Comparison of ENCODE assay signal across 8 mouse cellular contexts in the genomic region with DNA sequence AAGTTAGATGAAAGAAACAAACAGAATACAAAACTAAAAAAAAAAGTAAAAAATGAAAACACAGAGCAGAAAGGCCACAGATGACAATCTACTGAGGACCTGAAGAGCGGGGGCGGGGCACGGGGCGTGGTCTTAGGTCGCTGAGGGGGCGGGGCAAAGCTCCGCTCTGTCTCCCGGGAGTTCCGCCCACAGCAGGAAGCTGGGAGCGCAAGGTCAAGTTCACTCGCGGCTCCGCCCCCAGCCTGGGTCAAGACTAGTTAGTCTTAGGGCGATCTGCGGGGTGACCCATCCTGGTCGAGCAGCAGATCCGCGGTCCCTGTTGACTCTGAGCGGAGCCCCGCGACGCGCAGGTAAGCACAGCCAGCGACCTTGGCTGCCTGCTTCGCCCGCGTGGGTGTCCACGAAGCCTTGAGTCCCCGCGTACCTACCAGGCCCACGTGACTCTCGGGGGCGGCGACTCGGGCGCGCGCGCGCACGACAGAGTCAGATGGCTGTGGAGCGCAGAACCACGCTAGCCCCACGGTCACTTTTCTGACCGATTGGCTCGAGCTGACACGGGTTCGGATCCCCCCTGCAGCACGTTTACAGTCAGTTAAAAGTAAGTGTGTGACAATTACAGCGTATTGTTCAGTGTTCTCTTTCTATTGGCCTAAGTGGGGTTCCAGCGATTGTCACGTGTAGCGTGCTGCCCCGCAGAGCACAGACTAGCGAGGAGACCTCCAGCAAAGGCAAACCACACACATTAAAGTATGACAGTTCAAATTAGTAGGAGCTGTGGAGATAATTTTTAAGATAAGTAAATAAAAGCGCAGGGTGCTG. TPM values are rescaled to one million over a fixed set of nuclear protein-coding genes. Genes with fewer than 3 reads are reported as not detected.
DNase-seq lines count a peak whose midpoint lies in the region; ATAC-seq and TF ChIP-seq lines count a peak whose summit lies in the region.

No protein-coding gene starts in this region.

- WGBS in forebrain, embryonic 10.5 days, result 2% methylated on average over 56 of the region's 56 CpGs
- WGBS in heart, embryonic 15.5 days, result under 1% methylated on average over 56 of the region's 56 CpGs
- under 1% methylated on average over 56 of the region's 56 CpGs for WGBS in liver, embryonic 14.5 days (ENCODE audit: insufficient replicate concordance)
- 1% methylated on average over 56 of the region's 56 CpGs for WGBS in neural tube, embryonic 11.5 days
- under 1% methylated on average over 56 of the region's 56 CpGs for WGBS in stomach, postnatal 0 days

- no peak for TF ChIP-seq EP300 in liver, embryonic 14.5 days (IDR thresholded peaks at IDR 0.05; ENCODE audit: low read depth)
- no peak for TF ChIP-seq EP300 in stomach, postnatal 0 days (optimal IDR thresholded peaks at IDR 0.05)

- H3K9ac ChIP-seq in heart, embryonic 15.5 days, result peak overlapping the region; percentile 62
- H3K9ac ChIP-seq in liver, embryonic 14.5 days (replicated peaks), result peak overlapping the region; percentile 93
- peak overlapping the region; percentile 54 for H3K9ac ChIP-seq in neural tube, embryonic 11.5 days (ENCODE audit: low read length)
- H3K9ac ChIP-seq in stomach, postnatal 0 days (ENCODE audit: low read length), result peak overlapping the region; percentile 58

- peak overlapping the region; percentile 60 for H3K4me3 ChIP-seq in forebrain, embryonic 10.5 days
- peak overlapping the region; percentile 70 for H3K4me3 ChIP-seq in heart, embryonic 15.5 days
- H3K4me3 ChIP-seq in liver, embryonic 14.5 days (ENCODE audit: insufficient read depth in 1 of 2, low read depth in 2 of 2, low read length in 2 of 2), result peak overlapping the region; percentile 80 to 87
- H3K4me3 ChIP-seq in neural tube, embryonic 11.5 days (ENCODE audit: low read depth, low read length), result peak overlapping the region; percentile 47
- H3K4me3 ChIP-seq in stomach, postnatal 0 days (ENCODE audit: low read depth, low read length), result peak overlapping the region; percentile 48

- H3K4me2 ChIP-seq in heart, embryonic 15.5 days, result peak overlapping the region; percentile 82
- peak overlapping the region; percentile 84 for H3K4me2 ChIP-seq in liver, embryonic 14.5 days (ENCODE audit: low read depth)
- peak overlapping the region; percentile 62 for H3K4me2 ChIP-seq in neural tube, embryonic 11.5 days (ENCODE audit: low read depth)
- peak overlapping the region; percentile 76 for H3K4me2 ChIP-seq in stomach, postnatal 0 days (replicated peaks; ENCODE audit: low read depth)

- peak; percentile 88 for ATAC-seq in CD4-positive, CD25-positive, alpha-beta regulatory T cell, adult 4 months
- peak; percentile 84 for ATAC-seq in heart, embryonic 15.5 days (replicated peaks; ENCODE audit: insufficient number of reproducible peaks, insufficient read depth, low FRiP score, low read depth)
- ATAC-seq in liver, embryonic 14.5 days (ENCODE audit: insufficient read depth), result peak; percentile 70
- ATAC-seq in neural tube, embryonic 11.5 days (ENCODE audit: insufficient read depth, low FRiP score, low TSS enrichment), result peak; percentile 75
- ATAC-seq in stomach, postnatal 0 days (ENCODE audit: low FRiP score, low TSS enrichment), result peak; percentile 91

- no peak for TF ChIP-seq CTCF in liver, embryonic 14.5 days (IDR thresholded peaks at IDR 0.05; ENCODE audit: low read depth)
- no peak; the same call in 1 of the 2 replicates for TF ChIP-seq CTCF in stomach, postnatal 0 days (IDR thresholded peaks at IDR 0.05; ENCODE audit: low read depth)

- peaks cover 16% of the 10 kb centered on the region for H3K4me1 ChIP-seq in forebrain, embryonic 10.5 days
- peaks cover 6% of the 10 kb centered on the region for H3K4me1 ChIP-seq in heart, embryonic 15.5 days (replicated peaks)
- H3K4me1 ChIP-seq in liver, embryonic 14.5 days (replicated peaks; ENCODE audit: control insufficient read depth in 2 of 2, insufficient read depth in 2 of 2, low read length in 1 of 2), result peaks cover 28 to 30% of the 10 kb centered on the region in 2 experiments
- peaks cover 7% of the 10 kb centered on the region; the same call in 1 of the 2 replicates for H3K4me1 ChIP-seq in neural tube, embryonic 11.5 days (ENCODE audit: control insufficient read depth, insufficient read depth, low read length)
- no peaks in the 10 kb centered on the region; the same call in 1 of the 2 replicates for H3K4me1 ChIP-seq in stomach, postnatal 0 days (replicated peaks; ENCODE audit: control insufficient read depth, insufficient read depth)

- peak overlapping the region; percentile 82 for H3K27ac ChIP-seq in forebrain, embryonic 10.5 days
- peak overlapping the region; percentile 87 for H3K27ac ChIP-seq in heart, embryonic 15.5 days
- H3K27ac ChIP-seq in liver, embryonic 14.5 days, result peak overlapping the region; percentile 93
- H3K27ac ChIP-seq in neural tube, embryonic 11.5 days (ENCODE audit: low read depth, low read length), result peak overlapping the region; percentile 49; the same call in 1 of the 2 replicates
- H3K27ac ChIP-seq in stomach, postnatal 0 days (replicated peaks), result peak overlapping the region; percentile 83

- no peaks in the 10 kb centered on the region for H3K36me3 ChIP-seq in forebrain, embryonic 10.5 days (replicated peaks)
- no peaks in the 10 kb centered on the region for H3K36me3 ChIP-seq in heart, embryonic 15.5 days
- H3K36me3 ChIP-seq in liver, embryonic 14.5 days (replicated peaks; ENCODE audit: control insufficient read depth, insufficient read depth, low read depth), result peaks cover 7% of the 10 kb centered on the region
- H3K36me3 ChIP-seq in neural tube, embryonic 11.5 days (ENCODE audit: control insufficient read depth, insufficient read depth, low read length), result no peaks in the 10 kb centered on the region
- H3K36me3 ChIP-seq in stomach, postnatal 0 days (ENCODE audit: control insufficient read depth, insufficient read depth, low read length), result no peaks in the 10 kb centered on the region

- no peaks in the 10 kb centered on the region for H3K9me3 ChIP-seq in forebrain, embryonic 10.5 days
- H3K9me3 ChIP-seq in heart, embryonic 15.5 days (replicated peaks), result no peaks in the 10 kb centered on the region
- H3K9me3 ChIP-seq in liver, embryonic 14.5 days (ENCODE audit: control insufficient read depth, low read length), result no peaks in the 10 kb centered on the region
- H3K9me3 ChIP-seq in neural tube, embryonic 11.5 days (ENCODE audit: control insufficient read depth, low read length), result no peaks in the 10 kb centered on the region
- no peaks in the 10 kb centered on the region for H3K9me3 ChIP-seq in stomach, postnatal 0 days (ENCODE audit: control insufficient read depth, low read length)

- H3K27me3 ChIP-seq in forebrain, embryonic 10.5 days (ENCODE audit: poor library complexity, severe bottlenecking), result peaks cover 23% of the 10 kb centered on the region
- H3K27me3 ChIP-seq in heart, embryonic 15.5 days, result no peaks in the 10 kb centered on the region
- no peaks in the 10 kb centered on the region for H3K27me3 ChIP-seq in liver, embryonic 14.5 days (ENCODE audit: control insufficient read depth, insufficient read depth, low read length)
- no peaks in the 10 kb centered on the region for H3K27me3 ChIP-seq in neural tube, embryonic 11.5 days (ENCODE audit: control insufficient read depth, insufficient read depth, low read length)
- H3K27me3 ChIP-seq in stomach, postnatal 0 days (ENCODE audit: control insufficient read depth, insufficient read depth, low read length), result no peaks in the 10 kb centered on the region

- peak; percentile 85 for DNase-seq in c-Kit-positive CD71-negative TER-119-negative erythroid progenitor cells, embryonic 14.5 days (ENCODE audit: low read depth)
- DNase-seq in forebrain, embryonic 10.5 days (ENCODE audit: extremely low spot score, low spot score), result peak; percentile 87
- peak; percentile 96 to 97 for DNase-seq in kidney, postnatal 25 days
- peak; percentile 93 for DNase-seq in liver, embryonic 14.5 days (ENCODE audit: low read depth in 3 of 3, low spot score in 3 of 3)
- DNase-seq in neural tube, embryonic 11.5 days (ENCODE audit: low spot score), result peak; percentile 89
- DNase-seq in stomach, postnatal 0 days (ENCODE audit: low spot score), result peak; percentile 93

RNA-seq across cellular contexts. Expression of gene Nmnat3, which starts 9.4 kb away (rescaled TPM):
- polyA plus RNA-seq in CD4-positive, CD25-positive, alpha-beta regulatory T cell, adult 4 months (2017; shearing (Covaris generic)), result 10 to 100 TPM; 15.7 to 27.0 TPM
- polyA plus RNA-seq in forebrain, embryonic 10.5 days (2016; fragmentation: Nextera tagmentation; extraction: Ambion mirVana), result 3.4 and 4.7 TPM in 2 replicates
- 10.2 and 12.5 TPM in 2 replicates for polyA plus RNA-seq in heart, embryonic 15.5 days (2015; fragmentation: Nextera tagmentation; extraction: Ambion mirVana)
- 16.7 and 19.1 TPM in 2 replicates for polyA plus RNA-seq in liver, embryonic 14.5 days (2012; rRNA removed)
- polyA plus RNA-seq in liver, embryonic 14.5 days (2014; fragmentation: Nextera tagmentation; extraction: Ambion mirVana), result 26.8 and 28.2 TPM in 2 replicates
- 2.9 and 3.1 TPM in 2 replicates for polyA plus RNA-seq in neural tube, embryonic 11.5 days (2014; fragmentation: Nextera tagmentation; extraction: Ambion mirVana)
- polyA plus RNA-seq in stomach, postnatal 0 days (2015; fragmentation: Nextera tagmentation; extraction: Ambion mirVana), result 7.1 and 7.7 TPM in 2 replicates

Comparison
In these comparisons a context has a peak if more than half of its experiments do, and no peak if none do; other contexts are left out.
1. Peak in every context shown above with its lines: DNase-seq, ATAC-seq, H3K4me3 ChIP-seq and H3K27ac ChIP-seq.